Mouse (Mus musculus) myocyte (in vitro differentiated cells): ENCODE measurements around the gene Gimap7. TPM values are rescaled to one million over a fixed set of nuclear protein-coding genes. Genes with fewer than 3 reads are reported as not detected.

Experiments
- H3K27me3 ChIP-seq: one replicate; pipeline ENCODE4 v1.6.1; 2011; ENCODE audit not compliant: control insufficient read depth, insufficient read depth, insufficient read length
- H3K36me3 ChIP-seq: one replicate; pipeline ENCODE4 v1.6.1; 2011; ENCODE audit not compliant: control insufficient read depth, insufficient read depth
- H3K4me2 ChIP-seq: one replicate; pipeline ENCODE4 v1.6.1; 2011; ENCODE audit warnings: low read depth, control low read depth
- H3K4me3 ChIP-seq: one replicate; pipeline ENCODE4 v1.5.1; 2011; ENCODE audit warnings: mild to moderate bottlenecking, control low read depth, moderate library complexity
- H3K79me2 ChIP-seq: one replicate; pipeline ENCODE4 v1.6.1; 2011; ENCODE audit not compliant: control insufficient read depth, insufficient read depth
- H3ac ChIP-seq: one replicate; pipeline ENCODE4 v1.6.1; 2011; ENCODE audit not compliant: control insufficient read depth, insufficient read length
- CEBPB ChIP-seq: IDR thresholded peaks from 2 replicates; pipeline ENCODE4 v1.6.1; 2011; ENCODE audit warnings: mild to moderate bottlenecking, moderate library complexity; ENCODE audit not compliant: poor library complexity, insufficient read depth, severe bottlenecking
- E2F4 ChIP-seq: IDR thresholded peaks from one replicate; pipeline ENCODE4 v1.6.1; 2011; ENCODE audit warnings: mild to moderate bottlenecking, control low read depth, moderate library complexity; ENCODE audit not compliant: insufficient read depth
- MAX ChIP-seq: IDR thresholded peaks from one replicate; pipeline ENCODE4 v1.6.1; 2011; ENCODE audit warnings: low read depth, mild to moderate bottlenecking, control low read depth
- MYOD1 ChIP-seq, 3 experiments: IDR thresholded peaks; one replicate each; pipeline ENCODE4 v1.6.1; 2011; ENCODE audit warnings: control low read depth in 2 of 3, low read depth in 2 of 3, mild to moderate bottlenecking in 2 of 3, moderate library complexity in 1 of 3; ENCODE audit not compliant: insufficient read length in 2 of 3, control insufficient read depth in 1 of 3
- MYOG ChIP-seq, 3 experiments: IDR thresholded peaks; one replicate each; pipeline ENCODE4 v1.6.1; 2011; ENCODE audit warnings: control low read depth in 2 of 3, low read depth in 2 of 3, mild to moderate bottlenecking in 2 of 3; ENCODE audit not compliant: insufficient read length in 2 of 3, control insufficient read depth in 1 of 3, insufficient read depth in 1 of 3
- POLR2A ChIP-seq: IDR thresholded peaks from one replicate; pipeline ENCODE4 v1.6.1; 2011; ENCODE audit warnings: low read depth, mild to moderate bottlenecking, control low read depth, moderate library complexity; ENCODE audit not compliant: insufficient read length
- POLR2AphosphoS2 ChIP-seq: IDR thresholded peaks from one replicate; pipeline ENCODE4 v1.6.1; 2011; ENCODE audit warnings: low read depth, control low read depth; ENCODE audit not compliant: insufficient read length
- REST ChIP-seq: IDR thresholded peaks from one replicate; pipeline ENCODE4 v1.6.1; 2011; ENCODE audit warnings: mild to moderate bottlenecking, control low read depth, moderate library complexity; ENCODE audit not compliant: insufficient read depth, insufficient read length
- SRF ChIP-seq: IDR thresholded peaks from one replicate; pipeline ENCODE4 v1.6.1; 2011; ENCODE audit warnings: low read depth; ENCODE audit not compliant: control insufficient read depth, insufficient read length
- TCF12 ChIP-seq: IDR thresholded peaks from one replicate; pipeline ENCODE4 v1.6.1; 2011; ENCODE audit warnings: mild to moderate bottlenecking, control low read depth; ENCODE audit not compliant: poor library complexity, insufficient read depth, severe bottlenecking
- TCF3 ChIP-seq: IDR thresholded peaks from one replicate; pipeline ENCODE4 v1.6.1; 2011; ENCODE audit warnings: low read depth, control low read depth; ENCODE audit not compliant: insufficient read length
- USF1 ChIP-seq: IDR thresholded peaks from one replicate; pipeline ENCODE4 v1.6.1; 2011; ENCODE audit warnings: low read depth, mild to moderate bottlenecking, control low read depth, moderate library complexity
- polyA plus RNA-seq: library from polyadenylated mRNA; unstranded; fragments of >200 nt; fragmentation: generic; extraction: Trizol; gene quantifications from one replicate; pipeline ENCODE4 v1.2.1, GENCODE M21; 2012; ENCODE audit warnings: missing spikeins

The Gimap7 gene
- polyA plus RNA-seq = not detected

GRCm38 (mm10) chr6:48718455-48718854 lies at the start of gene Gimap7, which contains the start of gene Gm28053:
Gene Gimap7 (plus strand): TSS chr6:48718621.
Gene Gm28053 (plus strand): TSS chr6:48718607.
- no peaks in the 10 kb centered on the region for H3K27me3 ChIP-seq
- no peak within 1 kb of the TSS for H3ac ChIP-seq
- H3K79me2 ChIP-seq = no peaks in the 10 kb centered on the region
- TF ChIP-seq CEBPB (no peak), REST (no peak), E2F4 (no peak), POLR2A (no peak), MAX (no peak), MYOG (IDR thresholded peaks at IDR 0.05; ENCODE audit: control insufficient read depth in 1 of 3, insufficient read depth in 1 of 3, insufficient read length in 2 of 3, low read depth in 2 of 3) (no peak), MYOD1 (IDR thresholded peaks at IDR 0.05; ENCODE audit: control insufficient read depth in 1 of 3, insufficient read length in 2 of 3, low read depth in 2 of 3) (no peak), USF1 (no peak), TCF12 (no peak), TCF3 (no peak), POLR2AphosphoS2 (no peak), SRF (no peak)
- no peak within 1 kb of the TSS for H3K4me2 ChIP-seq
- no peak within 1 kb of the TSS for H3K4me3 ChIP-seq
- H3K36me3 ChIP-seq = no peaks in the 10 kb centered on the region

DNA sequence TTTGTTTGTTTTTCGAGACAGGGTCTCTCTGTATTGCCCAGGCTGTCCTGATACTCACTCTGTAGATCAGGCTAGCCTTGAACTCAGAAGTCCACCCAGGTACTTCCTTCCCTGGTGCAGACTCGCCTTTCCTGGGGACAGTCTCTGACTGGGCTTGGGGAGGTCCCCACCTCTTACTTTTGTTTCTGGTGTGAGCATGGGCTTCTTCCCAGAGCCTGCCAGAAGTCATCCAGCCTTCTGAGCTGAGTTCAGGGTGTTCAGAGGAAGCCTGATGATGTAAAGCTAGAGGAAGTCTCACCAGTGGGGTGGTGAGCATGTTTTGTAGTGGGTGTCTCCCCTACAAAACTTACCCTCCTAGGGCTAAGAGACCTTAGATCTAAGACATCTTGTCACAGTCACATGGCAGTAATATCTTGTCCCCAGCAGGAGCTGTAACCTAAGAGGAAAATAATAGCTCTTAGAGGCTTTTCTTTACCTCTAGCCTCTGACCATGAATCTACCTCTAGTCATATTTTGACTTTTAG lies 48.9 kb upstream of the Gimap7 start:
- H3K36me3 ChIP-seq = no peaks in the 10 kb centered on the region
- TF ChIP-seq TCF3 (no peak), TCF12 (no peak), CEBPB (no peak), POLR2AphosphoS2 (no peak), MYOG (IDR thresholded peaks at IDR 0.05; ENCODE audit: control insufficient read depth in 1 of 3, insufficient read depth in 1 of 3, insufficient read length in 2 of 3, low read depth in 2 of 3) (no peak), SRF (no peak), E2F4 (no peak), REST (no peak), MAX (no peak), POLR2A (no peak), USF1 (no peak), MYOD1 (IDR thresholded peaks at IDR 0.05; ENCODE audit: control insufficient read depth in 1 of 3, insufficient read length in 2 of 3, low read depth in 2 of 3) (no peak)
- peaks cover 7% of the 10 kb centered on the region for H3K27me3 ChIP-seq
- no peaks in the 10 kb centered on the region for H3K79me2 ChIP-seq
- H3K4me3 ChIP-seq = no peak overlapping the region
- H3K4me2 ChIP-seq = no peak overlapping the region
- H3ac ChIP-seq = no peak overlapping the region

DNA sequence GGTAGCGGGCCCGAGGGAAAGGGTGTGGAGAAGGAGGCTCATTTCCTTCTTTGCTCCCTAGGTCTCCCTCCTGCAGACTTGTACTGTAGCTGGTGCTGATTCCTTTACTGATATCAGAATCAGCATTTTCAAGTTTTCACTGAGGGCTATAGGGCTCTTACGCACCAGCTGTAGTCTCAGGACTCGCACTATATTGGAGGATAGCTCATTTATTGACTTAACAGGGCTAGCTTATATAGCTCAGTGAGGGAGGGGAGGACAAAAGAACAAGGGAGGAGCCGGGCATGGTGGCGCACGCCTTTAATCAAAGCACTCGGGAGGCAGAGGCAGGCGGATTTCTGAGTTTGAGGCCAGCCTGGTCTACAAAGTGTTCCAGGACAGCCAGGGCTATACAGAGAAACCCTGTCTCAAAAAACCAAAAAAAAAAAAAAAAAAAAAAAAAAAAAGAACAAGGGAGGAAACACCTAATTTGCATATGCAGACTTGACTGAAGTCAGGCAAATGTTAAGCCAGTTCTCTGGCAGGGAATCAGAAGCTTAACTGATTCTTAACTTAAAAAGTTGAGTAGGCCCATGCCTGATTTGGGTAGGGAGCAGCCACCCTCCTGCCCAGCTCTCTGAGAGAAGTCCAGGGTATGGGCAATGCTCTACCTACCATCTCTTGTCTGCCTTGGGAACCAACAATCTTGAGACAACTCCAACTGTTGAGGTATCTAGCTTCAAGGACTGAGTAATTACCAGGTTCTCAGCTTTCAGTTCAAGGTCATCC lies 43.9 kb upstream of the Gimap7 start:
- no peaks in the 10 kb centered on the region for H3K27me3 ChIP-seq
- H3K4me2 ChIP-seq = no peak overlapping the region
- H3ac ChIP-seq = no peak overlapping the region
- H3K79me2 ChIP-seq = no peaks in the 10 kb centered on the region
- no peak overlapping the region for H3K4me3 ChIP-seq
- TF ChIP-seq MAX = no peak
- no peak for TF ChIP-seq TCF3
- TF ChIP-seq REST = no peak
- TF ChIP-seq MYOG (IDR thresholded peaks at IDR 0.05; ENCODE audit: control insufficient read depth in 1 of 3, insufficient read depth in 1 of 3, insufficient read length in 2 of 3, low read depth in 2 of 3) = no peak
- TF ChIP-seq TCF12 = no peak
- no peak for TF ChIP-seq POLR2AphosphoS2
- TF ChIP-seq E2F4 = no peak
- no peak for TF ChIP-seq USF1
- TF ChIP-seq MYOD1 (IDR thresholded peaks at IDR 0.05; ENCODE audit: control insufficient read depth in 1 of 3, insufficient read length in 2 of 3, low read depth in 2 of 3) = no peak
- no peaks in the 10 kb centered on the region for H3K36me3 ChIP-seq

GRCm38 (mm10) chr6:48675400-48675930 lies 43.0 kb upstream of the Gimap7 start:
- TF ChIP-seq TCF3 = no peak
- TF ChIP-seq POLR2AphosphoS2 = no peak
- no peak for TF ChIP-seq SRF
- no peak for TF ChIP-seq POLR2A
- no peak for TF ChIP-seq MYOD1 (IDR thresholded peaks at IDR 0.05; ENCODE audit: control insufficient read depth in 1 of 3, insufficient read length in 2 of 3, low read depth in 2 of 3)
- TF ChIP-seq TCF12 = no peak
- no peak for TF ChIP-seq E2F4
- no peak for TF ChIP-seq CEBPB
- TF ChIP-seq MYOG (IDR thresholded peaks at IDR 0.05; ENCODE audit: control insufficient read depth in 1 of 3, insufficient read depth in 1 of 3, insufficient read length in 2 of 3, low read depth in 2 of 3) = no peak
- TF ChIP-seq USF1 = no peak
- no peak for TF ChIP-seq MAX
- Histone ChIP-seq H3K4me2 (no peak overlapping the region), H3K79me2 (no peaks in the 10 kb centered on the region), H3K27me3 (no peaks in the 10 kb centered on the region), H3K4me3 (no peak overlapping the region), H3K36me3 (no peaks in the 10 kb centered on the region), H3ac (no peak overlapping the region)
